Mouse (Mus musculus) left cerebral cortex, adult 8-10 months (tissue): ENCODE measurements around the gene Mapk8ip3. TPM values are rescaled to one million over a fixed set of nuclear protein-coding genes. Genes with fewer than 3 reads are reported as not detected.
"Not testable (repeated sequence)": the region's sequence is repeated elsewhere in the genome, so short reads cannot be mapped to it uniquely, and the experiment has no call there.

Experiments
- DNase-seq, 2 experiments: peaks; one replicate each; pipeline ENCODE4 v3.0.0; 2022; ENCODE audit warnings: low spot score in 2 of 2
- total RNA-seq, 4 experiments: library from RNA; stranded (reverse); gene quantifications; 2 replicates each; pipeline ENCODE4 v1.2.4; 2022

Mapk8ip3 gene
- total RNA-seq: 100 to 1,000 TPM; 348 to 379 (median 363) TPM

- peak; percentile 90 to 95 for DNase-seq
Observed at GRCm38 (mm10) chr17:24936259-24937237, at the start of gene Mapk8ip3. TSS of gene Mapk8ip3 (minus strand) at chr17:24936977.

GRCm38 (mm10) chr17:24960852-24961715 lies 24.3 kb upstream of the Mapk8ip3 start:
- DNase-seq: no peak

- DNase-seq: peak; percentile 90 to 97
Observed at GRCm38 (mm10) chr17:24960135-24960851, 23.5 kb upstream of the Mapk8ip3 start, which contains the start of gene Jpt2. TSS of gene Jpt2 (minus strand) at chr17:24960689.

GRCm38 (mm10) chr17:24959371-24959770 lies 22.6 kb upstream of the Mapk8ip3 start:
- DNase-seq: no peak

GRCm38 (mm10) chr17:24953291-24953690 lies 16.5 kb upstream of the Mapk8ip3 start:
- DNase-seq: no peak

GRCm38 (mm10) chr17:24950671-24951070 lies 13.9 kb upstream of the Mapk8ip3 start:
- no peak for DNase-seq

- no peak for DNase-seq
Observed at GRCm38 (mm10) chr17:24948204-24948603, 11.4 kb upstream of the Mapk8ip3 start.

GRCm38 (mm10) chr17:24943589-24943988 lies 6.8 kb upstream of the Mapk8ip3 start:
- not testable (repeated sequence) for DNase-seq

- peak; percentile 23 to 75 for DNase-seq
Observed at GRCm38 (mm10) chr17:24943036-24943435, 6.3 kb upstream of the Mapk8ip3 start.

- peak; percentile 21 to 23 for DNase-seq
Observed at GRCm38 (mm10) chr17:24942453-24942852, 5.7 kb upstream of the Mapk8ip3 start.

GRCm38 (mm10) chr17:24937266-24937665 lies 489 bp upstream of the Mapk8ip3 start:
- no peak for DNase-seq

GRCm38 (mm10) chr17:24935666-24936065 lies 1.1 kb downstream of the Mapk8ip3 start:
- DNase-seq: no peak

- DNase-seq: no peak
Observed at GRCm38 (mm10) chr17:24934926-24935325, 1.9 kb downstream of the Mapk8ip3 start.

- DNase-seq: no peak
Observed at GRCm38 (mm10) chr17:24933163-24933562, 3.6 kb downstream of the Mapk8ip3 start.

GRCm38 (mm10) chr17:24932431-24932830 lies 4.3 kb downstream of the Mapk8ip3 start:
- DNase-seq: no peak

- no peak for DNase-seq
Observed at GRCm38 (mm10) chr17:24929506-24929905, 7.3 kb downstream of the Mapk8ip3 start.

GRCm38 (mm10) chr17:24923246-24923645 lies 13.5 kb downstream of the Mapk8ip3 start:
- no peak for DNase-seq

- no peak for DNase-seq
Observed at GRCm38 (mm10) chr17:24913984-24914383, 22.8 kb downstream of the Mapk8ip3 start.

GRCm38 (mm10) chr17:24907591-24907990 lies 29.2 kb downstream of the Mapk8ip3 start:
- no peak for DNase-seq

- no peak for DNase-seq
Observed at GRCm38 (mm10) chr17:24903767-24904166, 33.0 kb downstream of the Mapk8ip3 start.
